Mouse (Mus musculus): ENCODE measurements at regions not wholly inside any gene's neighbourhood (a gene's known extent, or its start where the extent isn't known, plus 50 kb on each side); places are given as distances from the start of the nearest gene placed in this dataset.

GRCm38 (mm10) chr3:102262665-102263064 lies 58.2 kb upstream of the Vangl1 start:
- Histone ChIP-seq H3K9ac (ENCODE audit: low read depth, low read length) (no peak overlapping the region), H3K9me3 (ENCODE audit: control insufficient read depth) (no peaks in the 10 kb centered on the region), H3K4me1 (replicated peaks; ENCODE audit: control insufficient read depth, insufficient read depth, low read length) (no peaks in the 10 kb centered on the region), H3K36me3 (ENCODE audit: control insufficient read depth, insufficient read depth) (no peaks in the 10 kb centered on the region), H3K27me3 (replicated peaks; ENCODE audit: control insufficient read depth, insufficient read depth, low read length) (no peaks in the 10 kb centered on the region), H3K4me2 (replicated peaks; ENCODE audit: low read depth) (no peak overlapping the region), H3K4me3 (ENCODE audit: low read depth, low read length) (no peak overlapping the region), H3K27ac (ENCODE audit: low read depth, low read length) (no peak overlapping the region)
- no peak for TF ChIP-seq CTCF (IDR thresholded peaks at IDR 0.05; ENCODE audit: low read depth)
- ATAC-seq, result no peak
- 30% methylated on average over 8 of the region's 8 CpGs for WGBS

- 56% methylated on average over 3 of the region's 3 CpGs for WGBS
Measured at GRCm38 (mm10) chr3:102261517-102261916, 57.0 kb upstream of the Vangl1 start.

More at GRCm38 (mm10) chr3:102261517-102261916, 57.0 kb upstream of the Vangl1 start:
- no peak for TF ChIP-seq CTCF (IDR thresholded peaks at IDR 0.05; ENCODE audit: low read depth)
- Histone ChIP-seq H3K4me1 (replicated peaks; ENCODE audit: control insufficient read depth, insufficient read depth, low read length) (no peaks in the 10 kb centered on the region), H3K9ac (ENCODE audit: low read depth, low read length) (no peak overlapping the region), H3K27me3 (replicated peaks; ENCODE audit: control insufficient read depth, insufficient read depth, low read length) (no peaks in the 10 kb centered on the region), H3K4me3 (ENCODE audit: low read depth, low read length) (no peak overlapping the region), H3K4me2 (replicated peaks; ENCODE audit: low read depth) (no peak overlapping the region), H3K9me3 (ENCODE audit: control insufficient read depth) (no peaks in the 10 kb centered on the region), H3K27ac (ENCODE audit: low read depth, low read length) (no peak overlapping the region), H3K36me3 (ENCODE audit: control insufficient read depth, insufficient read depth) (no peaks in the 10 kb centered on the region)
- ATAC-seq, result no peak

Measured in intestine, postnatal 0 days (tissue).